Mouse (Mus musculus) right cerebral cortex, adult 18-20 months (tissue): ENCODE results near the gene Erp29.
"Not testable (repeated sequence)": the region's sequence is repeated elsewhere in the genome, so short reads cannot be mapped to it uniquely, and the experiment has no call there.

Source experiments
- DNase-seq: peaks from one replicate; pipeline ENCODE4 v3.0.0; 2022; ENCODE audit warnings: mixed read lengths

The Erp29 gene

GRCm38 (mm10) chr5:121452026-121452869, at the start of gene Erp29:
Erp29 (minus strand) TSS chr5:121452506.
- DNase-seq, result peak; percentile 99

- not testable (repeated sequence) for DNase-seq
These were observed 49.2 kb upstream of the Erp29 start for GRCm38 (mm10) chr5:121501424-121501996.

GRCm38 (mm10) chr5:121500719-121501118, 48.4 kb upstream of the Erp29 start:
- DNase-seq, result no peak

GRCm38 (mm10) chr5:121493305-121493704, 41.0 kb upstream of the Erp29 start:
- peak; percentile 78 for DNase-seq

GRCm38 (mm10) chr5:121484801-121485200, 32.5 kb upstream of the Erp29 start:
- DNase-seq, result no peak

GRCm38 (mm10) chr5:121477680-121478079, 25.4 kb upstream of the Erp29 start:
- peak; percentile 25 for DNase-seq

- DNase-seq, result no peak
These were observed 23.7 kb upstream of the Erp29 start for GRCm38 (mm10) chr5:121476040-121476439.

GRCm38 (mm10) chr5:121474610-121475009, 22.3 kb upstream of the Erp29 start:
- DNase-seq, result no peak

GRCm38 (mm10) chr5:121472411-121472810, 20.1 kb upstream of the Erp29 start:
- DNase-seq, result no peak

GRCm38 (mm10) chr5:121469566-121469965, 17.3 kb upstream of the Erp29 start:
- DNase-seq, result no peak

GRCm38 (mm10) chr5:121463601-121464250, 11.4 kb upstream of the Erp29 start:
- DNase-seq, result no peak

- DNase-seq, result no peak
These were observed 10.7 kb upstream of the Erp29 start for GRCm38 (mm10) chr5:121462967-121463366.

- DNase-seq, result no peak
These were observed 9.8 kb upstream of the Erp29 start for GRCm38 (mm10) chr5:121462171-121462502.

- no peak for DNase-seq
These were observed 9.2 kb upstream of the Erp29 start for GRCm38 (mm10) chr5:121461339-121462170.

- no peak for DNase-seq
These were observed 3.4 kb upstream of the Erp29 start for GRCm38 (mm10) chr5:121455510-121456265.

GRCm38 (mm10) chr5:121454503-121454782, 2.1 kb upstream of the Erp29 start:
- DNase-seq, result no peak

- no peak for DNase-seq
These were observed 1.6 kb upstream of the Erp29 start for GRCm38 (mm10) chr5:121453743-121454502.

GRCm38 (mm10) chr5:121452906-121453305, 600 bp upstream of the Erp29 start:
- no peak for DNase-seq

GRCm38 (mm10) chr5:121451644-121452025, 671 bp downstream of the Erp29 start, which contains the start of gene Tmem116:
Tmem116 (plus strand) TSS chr5:121451893.
- DNase-seq, result no peak

- DNase-seq, result no peak
These were observed 1.1 kb downstream of the Erp29 start for GRCm38 (mm10) chr5:121451203-121451602.

- DNase-seq, result no peak
These were observed 1.8 kb downstream of the Erp29 start for GRCm38 (mm10) chr5:121450476-121450875.

GRCm38 (mm10) chr5:121449976-121450375, 2.3 kb downstream of the Erp29 start:
- DNase-seq, result no peak
